Mouse (Mus musculus) neural tube, embryonic 10.5 days (tissue): ENCODE data around the gene Efcab2.
"Not testable (repeated sequence)": the region's sequence is repeated elsewhere in the genome, so short reads cannot be mapped to it uniquely, and the experiment has no call there.

Source experiments
- DNase-seq: peaks from one replicate; pipeline ENCODE4 v3.0.0-alpha.2; 2017; ENCODE audit warnings: low spot score; ENCODE audit errors: extremely low spot score

The Efcab2 gene

DNA sequence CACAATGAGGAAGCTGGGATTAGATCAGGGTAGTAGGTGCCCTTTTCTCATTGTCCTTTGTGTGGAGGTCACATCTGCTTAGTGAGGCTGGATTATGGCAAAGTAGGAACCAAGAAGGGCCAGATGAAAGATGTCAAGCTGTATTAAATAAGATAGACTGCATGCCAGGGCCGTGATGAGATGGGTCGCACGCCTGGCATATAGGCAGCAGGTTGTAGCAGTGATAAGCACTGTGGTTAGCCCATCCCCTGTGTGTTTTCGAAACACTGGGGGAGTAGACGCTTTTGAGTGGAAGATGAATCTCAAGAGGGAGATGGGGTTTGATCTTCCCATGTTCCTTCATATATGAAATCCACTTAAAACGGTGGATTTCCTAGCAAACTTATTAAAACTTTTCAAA lies 3.9 kb upstream of the Efcab2 start:
- no peak for DNase-seq

DNA sequence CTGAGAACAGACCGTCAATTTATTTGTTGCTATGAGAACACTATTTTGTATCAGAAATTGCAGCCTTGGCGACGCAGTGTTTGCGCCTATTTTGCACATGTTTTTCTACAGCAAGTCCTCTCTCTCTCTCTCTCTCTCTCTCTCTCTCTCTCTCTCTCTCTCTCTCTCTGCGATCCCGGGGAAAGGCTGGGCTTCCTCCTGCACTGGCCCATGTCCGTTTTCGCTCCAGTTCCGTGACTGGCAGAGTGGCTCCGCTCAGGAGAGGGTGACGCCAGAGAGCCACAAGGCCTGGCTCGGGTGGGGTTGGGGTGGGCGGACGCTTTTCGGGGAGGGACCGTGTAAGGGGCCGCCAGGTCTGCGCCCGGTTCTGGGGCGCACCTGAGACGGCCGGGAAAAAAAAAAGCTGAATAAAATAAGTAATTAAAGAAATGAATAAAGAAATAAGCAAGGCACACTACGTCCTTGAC lies 407 bp upstream of the Efcab2 start:
- DNase-seq, result peak; percentile 85

DNA sequence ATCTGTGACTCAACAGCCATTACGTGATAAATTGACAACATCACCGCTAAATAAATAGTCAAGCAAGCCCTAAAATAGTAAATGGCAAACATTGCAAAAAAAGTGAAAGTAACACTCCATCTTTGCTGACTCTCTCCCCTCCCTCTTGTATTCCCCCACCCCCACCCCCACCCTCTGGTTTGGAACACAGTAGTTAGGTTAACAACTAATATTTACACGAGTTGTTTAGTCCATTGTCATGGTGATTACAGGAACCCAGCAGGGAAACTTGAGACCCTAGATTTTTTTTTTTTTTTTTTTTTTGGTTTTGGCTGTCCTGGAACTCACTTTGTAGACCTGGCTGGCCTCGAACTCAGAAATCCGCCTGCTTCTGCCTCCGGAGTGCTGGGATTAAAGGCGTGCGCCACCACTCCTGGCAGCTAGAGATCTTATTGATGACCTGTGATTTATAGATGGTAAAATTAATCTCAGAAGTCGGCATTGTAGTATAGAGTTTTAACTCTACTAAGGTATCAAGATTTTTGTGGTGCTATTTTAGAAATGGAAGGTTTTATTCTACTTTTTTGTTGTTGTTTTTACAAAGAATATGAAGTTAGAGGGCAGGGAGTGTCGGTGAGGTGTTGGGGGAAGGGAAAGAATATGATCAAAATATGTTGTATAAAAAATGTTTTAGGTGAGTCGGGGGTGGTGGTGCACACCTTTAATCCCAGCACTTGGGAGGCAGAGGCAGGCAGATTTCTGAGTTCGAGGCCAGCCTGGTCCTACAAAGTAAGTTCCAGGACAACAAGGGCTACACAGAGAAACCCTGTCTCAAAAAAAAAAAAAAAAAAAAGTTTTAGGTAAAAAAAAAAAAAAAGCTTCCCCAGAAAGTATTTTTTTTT lies 1.1 kb downstream of the Efcab2 start:
- peak; percentile 16 for DNase-seq

DNA sequence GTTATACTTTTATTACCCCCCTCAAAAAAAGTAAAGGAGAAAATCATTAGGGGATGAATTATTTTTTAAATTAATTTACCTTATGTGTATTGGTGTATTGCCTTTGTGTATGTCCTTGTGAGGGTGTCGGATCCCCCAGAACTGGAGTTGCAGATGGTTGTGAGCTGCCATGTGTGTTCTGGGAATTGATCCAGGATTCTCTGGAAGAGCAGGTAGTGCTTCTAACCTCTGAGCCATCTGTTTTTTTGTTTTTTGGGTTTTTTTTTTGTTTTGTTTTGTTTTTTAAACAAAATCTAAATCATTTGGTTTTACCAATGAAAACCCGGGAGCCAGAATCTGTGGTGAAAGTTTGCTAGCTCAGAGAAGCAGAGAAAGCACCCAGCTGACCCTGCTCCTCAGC lies 1.8 kb downstream of the Efcab2 start:
- no peak for DNase-seq

DNA sequence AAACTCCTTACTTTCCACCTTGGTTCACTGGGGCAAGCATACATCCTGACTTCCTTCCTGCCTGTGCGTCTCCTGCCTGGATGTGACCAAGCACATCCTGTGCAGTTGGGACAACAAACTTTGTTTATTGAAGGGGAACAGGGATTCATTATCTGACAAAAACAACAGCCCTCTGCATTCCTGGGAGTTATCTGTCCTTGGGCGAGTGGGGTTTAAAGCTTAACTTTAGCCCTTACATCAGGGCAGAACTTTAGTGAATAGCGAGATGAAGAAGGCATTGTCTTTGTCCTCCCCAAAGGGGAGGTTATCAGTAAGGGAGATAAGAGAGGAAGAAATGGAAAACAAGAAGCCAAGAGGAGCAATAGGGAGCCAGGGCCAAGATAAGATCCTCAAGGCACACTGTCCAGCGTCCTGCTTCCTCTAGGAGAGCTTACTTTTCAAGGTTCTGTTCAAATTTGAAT lies 3.0 kb downstream of the Efcab2 start:
- no peak for DNase-seq

DNA sequence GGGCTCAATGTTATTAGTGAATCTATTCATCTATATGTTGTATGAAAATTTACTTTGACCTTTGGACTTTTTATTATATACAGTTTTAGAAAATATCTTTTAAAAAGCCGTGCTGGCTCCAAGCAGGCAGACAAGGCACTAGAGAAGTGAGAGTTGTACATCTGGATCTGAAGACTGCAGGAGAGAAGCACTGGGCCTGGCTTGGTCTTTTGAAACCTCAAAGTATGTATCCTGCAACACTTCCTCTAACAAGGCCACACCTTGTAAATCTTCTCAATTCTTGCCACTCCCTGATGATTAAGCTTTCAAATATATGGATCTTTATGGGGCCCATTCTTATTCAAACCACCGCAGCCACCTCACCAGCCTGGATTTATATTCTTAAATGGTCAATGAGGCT lies 7.5 kb downstream of the Efcab2 start:
- DNase-seq, result not testable (repeated sequence)

DNA sequence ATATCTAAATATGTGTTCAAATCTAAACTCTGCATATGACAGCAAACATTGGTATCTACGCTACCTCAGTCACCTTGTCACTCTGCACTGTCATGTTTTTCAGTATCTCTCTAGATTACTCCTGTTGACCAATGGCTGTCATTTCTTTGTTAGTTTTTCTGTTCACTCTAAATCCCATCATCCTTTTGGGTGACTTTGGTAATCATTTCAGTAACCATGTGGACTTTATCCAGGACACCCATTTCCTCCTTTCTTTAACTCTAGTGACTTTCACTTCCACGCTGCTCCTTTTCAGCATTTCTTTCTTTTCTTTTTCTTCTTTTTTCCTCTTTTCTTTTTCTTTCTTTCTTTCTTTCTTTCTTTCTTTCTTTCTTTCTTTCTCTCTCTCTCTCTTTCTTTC lies 13.7 kb downstream of the Efcab2 start:
- no peak for DNase-seq

DNA sequence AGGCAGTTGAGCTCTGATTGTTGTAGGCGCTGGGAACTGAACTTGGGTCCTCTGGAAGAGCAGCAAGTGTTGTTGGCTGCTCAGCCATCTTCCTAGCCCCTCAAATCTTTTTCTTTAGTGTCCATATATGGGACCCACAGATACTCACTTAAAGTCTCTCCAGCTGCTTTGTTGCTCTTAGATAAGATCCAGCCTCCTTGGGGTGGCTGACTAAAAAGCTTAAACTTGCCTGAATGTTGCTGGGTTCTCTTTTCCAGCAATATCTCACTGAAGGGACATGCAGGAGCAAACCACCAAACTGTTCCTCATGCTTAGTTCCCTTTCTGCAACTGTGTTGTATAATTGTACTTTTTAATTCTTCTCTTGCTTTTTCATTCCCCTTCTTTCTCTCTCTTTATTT lies 17.8 kb downstream of the Efcab2 start:
- no peak for DNase-seq

DNA sequence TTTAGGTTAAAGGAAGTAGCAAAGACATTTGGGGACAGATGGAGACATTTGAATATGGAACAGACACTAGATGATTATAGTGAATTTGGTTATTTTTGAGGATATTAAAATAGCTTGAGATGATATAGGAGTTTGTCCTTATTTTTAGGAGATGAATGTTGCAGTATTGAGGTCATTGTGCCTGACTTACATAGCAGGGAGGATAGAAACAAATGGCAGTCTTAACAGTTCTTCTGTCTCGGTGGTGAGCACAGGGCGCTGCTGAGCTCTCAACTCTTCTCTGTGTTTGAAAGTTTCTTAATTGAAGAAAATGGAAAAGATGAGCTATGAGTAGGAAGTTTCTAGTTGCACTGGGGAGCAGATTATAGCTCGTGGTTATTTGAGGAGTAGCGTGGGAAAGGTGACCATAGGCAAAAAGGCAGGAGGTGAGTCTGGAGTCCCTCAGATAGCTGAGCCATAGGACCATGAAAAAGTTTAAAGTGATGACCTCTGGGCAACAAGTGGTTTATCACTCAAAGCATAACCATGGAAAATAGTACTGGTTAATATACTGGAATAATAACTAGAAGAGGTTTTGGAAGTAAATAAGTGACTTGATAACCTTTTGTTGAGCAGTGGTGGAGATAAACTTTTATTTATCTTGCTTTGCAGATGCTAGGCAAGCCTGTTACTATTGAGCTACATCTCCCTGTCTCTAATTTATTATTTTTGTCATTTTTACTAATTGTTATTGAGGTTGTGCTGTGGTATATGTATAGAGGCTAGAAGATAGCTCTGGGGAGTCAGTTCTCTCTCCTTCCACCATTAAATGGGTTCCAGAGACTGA lies 25.9 kb downstream of the Efcab2 start:
- no peak for DNase-seq

DNA sequence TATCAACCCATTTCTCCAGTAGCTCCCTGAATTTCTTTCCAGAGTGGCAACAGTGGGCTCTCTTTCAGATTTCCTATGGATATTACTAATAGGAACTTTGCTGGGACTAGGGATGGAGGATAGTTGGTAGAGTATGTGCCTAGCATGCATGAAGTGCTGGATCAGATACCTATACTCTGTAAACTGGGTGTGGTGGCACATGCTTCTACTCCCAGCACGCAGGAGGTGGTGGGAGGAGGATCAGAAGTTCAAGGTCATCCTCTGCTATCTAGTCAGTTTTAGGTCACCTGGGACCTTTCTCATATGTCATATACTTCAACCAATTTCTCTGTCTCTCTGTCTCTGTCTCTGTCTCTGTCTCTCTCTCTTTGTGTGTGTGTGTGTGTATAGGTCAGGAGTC lies 27.7 kb downstream of the Efcab2 start:
- DNase-seq, result no peak

DNA sequence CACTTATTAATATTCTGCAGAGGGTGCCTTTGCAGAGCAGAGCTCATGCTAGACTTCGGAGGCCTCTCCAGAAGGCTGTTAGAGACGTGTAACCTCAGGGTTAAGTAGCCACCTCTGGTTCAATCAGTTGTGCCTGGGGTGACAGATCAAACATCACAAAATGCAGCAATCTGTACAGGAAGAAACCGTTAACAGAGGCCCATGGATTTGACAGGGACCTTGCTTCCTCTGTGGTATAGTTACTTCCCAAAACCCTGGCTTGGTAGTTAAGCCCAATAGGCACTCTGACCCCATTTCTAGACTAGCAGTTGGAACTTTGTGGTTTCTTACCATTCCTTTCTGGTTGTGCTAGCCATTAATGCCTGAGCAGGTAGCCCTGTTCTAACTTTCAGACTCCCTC lies 38.5 kb downstream of the Efcab2 start:
- DNase-seq, result no peak

DNA sequence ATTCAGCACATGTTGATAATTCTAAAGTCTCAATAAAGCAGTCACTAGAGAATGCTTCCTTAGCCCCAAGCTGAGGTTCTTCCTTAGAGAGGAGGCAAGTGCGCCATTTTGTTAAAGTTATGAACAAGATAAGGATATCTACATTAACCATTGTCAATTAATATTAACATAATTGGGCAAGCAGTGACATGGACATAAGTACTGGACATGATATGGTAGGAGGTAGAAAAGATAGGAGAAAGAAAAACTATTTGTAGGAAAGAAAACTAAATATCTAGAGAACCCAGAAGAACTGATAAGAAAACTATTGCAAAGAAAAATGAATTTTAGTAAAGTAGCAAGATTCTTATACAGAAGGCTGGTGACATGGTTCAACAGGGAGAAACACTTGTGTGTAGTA lies 41.2 kb downstream of the Efcab2 start:
- DNase-seq, result no peak

DNA sequence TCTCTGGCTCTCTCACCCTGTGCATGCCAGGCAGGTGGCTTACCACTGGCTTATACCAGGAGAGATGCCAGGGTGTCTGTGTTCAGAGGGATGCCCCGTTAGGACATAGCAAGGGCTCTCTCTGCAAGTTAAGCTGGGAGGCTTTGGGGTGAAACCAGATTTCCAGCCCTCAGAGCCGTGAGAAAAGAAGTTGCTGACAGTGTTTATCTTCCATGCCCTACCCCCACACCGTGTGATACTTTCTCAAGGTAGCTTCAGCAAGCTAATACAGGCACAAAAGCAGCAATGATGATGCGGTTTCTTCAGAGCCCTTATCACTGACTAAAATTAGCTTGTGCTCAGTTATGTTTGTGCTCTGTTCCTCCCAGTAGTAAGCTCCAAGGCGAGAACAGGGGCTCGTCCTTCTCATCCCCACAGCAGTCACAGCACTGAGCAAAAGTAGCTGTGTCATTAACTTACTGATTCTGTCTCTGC lies 42.4 kb downstream of the Efcab2 start:
- no peak for DNase-seq

DNA sequence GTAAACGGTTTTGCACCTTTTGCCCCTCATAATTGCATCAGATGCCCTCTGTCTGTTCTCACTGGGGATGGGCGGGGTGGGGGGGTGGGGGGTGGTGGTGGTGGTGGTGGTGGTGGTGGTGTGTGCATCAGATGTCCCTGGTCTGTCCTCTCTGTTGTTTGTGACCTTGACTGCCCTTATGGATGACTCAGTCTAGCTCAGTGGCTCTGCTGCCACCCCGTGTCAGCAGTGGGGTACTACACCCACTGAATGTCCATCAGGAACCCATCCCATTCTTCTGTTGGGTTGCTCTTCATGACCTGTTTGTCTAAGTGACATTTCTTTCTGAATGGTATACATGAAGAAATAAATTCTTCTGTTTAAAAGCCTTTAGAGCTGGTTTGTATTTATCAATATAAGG lies 43.3 kb downstream of the Efcab2 start:
- DNase-seq, result peak; percentile 79

DNA sequence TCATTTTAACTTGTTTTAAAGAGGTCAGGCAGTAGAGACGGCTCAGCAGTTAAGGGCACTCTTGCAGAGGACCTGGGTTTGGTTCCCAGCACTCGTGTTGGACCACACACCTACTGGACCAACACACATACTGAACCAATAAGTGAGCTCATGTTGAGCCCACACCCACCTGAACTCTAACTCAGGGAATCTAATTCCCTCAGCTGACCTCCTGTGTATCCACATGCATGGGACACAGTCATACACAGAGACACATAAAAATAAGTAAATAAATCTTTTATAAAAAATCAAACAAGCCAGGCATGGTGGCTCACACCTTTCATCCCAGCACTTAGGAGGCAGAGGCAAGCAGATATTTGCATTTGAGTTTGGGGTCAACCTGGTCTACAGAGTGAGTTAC lies 44.0 kb downstream of the Efcab2 start:
- DNase-seq, result no peak

DNA sequence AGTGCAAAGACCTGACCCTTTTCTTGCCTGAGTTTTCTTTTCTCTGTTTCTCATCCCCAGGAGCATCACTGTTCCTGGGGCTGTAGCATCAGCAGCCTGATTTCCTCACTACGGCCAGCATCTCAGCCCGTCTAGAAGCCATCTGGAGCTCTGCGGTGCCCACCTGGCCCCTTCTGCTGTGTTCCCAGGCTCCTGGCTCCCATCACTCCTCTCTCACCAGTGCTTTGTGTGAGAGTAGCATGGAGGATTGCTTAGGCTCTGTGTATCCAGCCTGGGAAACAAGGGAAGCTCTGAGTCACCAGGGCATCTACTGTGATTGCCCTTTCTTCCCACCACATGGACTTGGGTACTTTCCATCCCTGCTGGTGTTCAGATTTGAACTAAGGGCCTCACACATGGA lies 48.2 kb downstream of the Efcab2 start:
- DNase-seq, result no peak

DNA sequence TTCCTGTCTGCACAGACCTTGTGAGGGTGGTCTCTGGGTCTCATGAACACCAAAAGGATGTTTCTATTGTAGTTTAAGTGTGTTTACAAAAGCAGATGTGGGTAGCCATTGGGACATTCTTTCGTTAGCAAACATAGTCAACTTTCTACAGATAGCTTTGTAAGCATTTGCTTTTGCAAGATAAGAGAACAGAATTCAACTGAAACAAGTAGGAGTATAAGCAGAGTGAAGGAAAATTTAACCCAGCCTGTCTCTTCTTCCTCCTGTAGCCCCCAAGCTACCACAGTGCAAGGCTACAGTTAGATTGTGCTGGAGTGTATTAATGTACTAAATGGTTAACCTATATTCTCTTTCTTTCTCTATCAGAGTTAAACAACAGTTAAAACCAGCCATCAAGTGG lies 49.2 kb downstream of the Efcab2 start:
- DNase-seq, result no peak

DNA sequence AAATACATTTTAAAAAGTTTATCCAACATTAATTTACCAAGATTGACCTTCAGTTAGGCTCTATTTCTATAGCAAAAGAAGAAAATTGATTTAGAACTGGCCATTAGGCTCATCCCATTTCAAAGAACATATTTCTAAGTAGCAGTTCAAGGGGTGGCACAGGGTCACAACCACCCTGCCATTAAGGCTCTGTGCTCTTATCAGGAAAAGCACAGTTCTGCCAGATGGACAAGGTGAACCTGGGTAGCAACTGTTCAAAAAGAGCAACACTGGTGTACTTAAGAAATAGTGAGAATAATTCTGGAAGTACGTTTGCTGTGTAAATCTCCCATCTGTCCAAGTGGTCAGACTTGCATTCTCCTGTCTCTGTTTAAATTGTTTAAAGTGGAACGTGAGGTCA lies 52.1 kb downstream of the Efcab2 start:
- DNase-seq, result no peak

DNA sequence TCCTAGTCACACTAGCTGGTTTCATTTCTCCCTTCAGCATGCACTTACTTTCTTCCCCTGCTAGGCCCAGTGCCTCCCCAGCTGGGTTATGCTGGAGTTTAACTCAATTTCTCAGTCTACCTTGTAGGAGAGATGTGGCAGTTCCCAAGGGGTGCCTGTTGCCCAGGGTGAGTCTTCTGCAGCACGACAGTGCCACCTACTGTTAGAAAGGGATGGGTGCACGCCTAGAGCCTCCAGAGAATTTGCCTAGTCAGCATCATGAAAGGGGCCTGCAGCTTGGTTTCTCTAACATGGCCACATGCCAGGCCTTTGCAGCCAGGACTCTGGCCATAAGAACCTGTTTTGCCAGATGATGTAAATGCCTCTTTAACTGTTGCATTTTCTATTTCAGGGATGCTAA lies 57.8 kb downstream of the Efcab2 start:
- DNase-seq, result peak; percentile 81

DNA sequence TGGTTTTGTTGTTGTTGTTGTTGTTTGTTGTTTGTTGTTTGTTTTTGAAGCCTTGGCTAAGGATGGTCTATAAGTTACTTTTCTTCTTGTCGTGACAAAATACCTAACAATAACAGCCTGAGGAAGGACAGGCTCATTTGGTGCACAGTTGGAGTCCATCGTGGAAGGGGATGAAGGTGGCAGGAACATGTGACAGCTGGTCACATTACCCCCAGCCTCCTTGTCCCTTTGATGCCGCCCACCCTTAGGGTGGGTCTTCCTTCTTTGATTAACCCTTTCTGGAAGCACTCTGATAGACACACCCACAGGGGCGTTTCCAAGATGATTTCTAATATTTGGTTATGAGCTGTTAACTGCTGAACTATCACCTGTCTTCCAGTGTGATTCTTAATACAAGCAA lies 58.3 kb downstream of the Efcab2 start:
- DNase-seq, result no peak

DNA sequence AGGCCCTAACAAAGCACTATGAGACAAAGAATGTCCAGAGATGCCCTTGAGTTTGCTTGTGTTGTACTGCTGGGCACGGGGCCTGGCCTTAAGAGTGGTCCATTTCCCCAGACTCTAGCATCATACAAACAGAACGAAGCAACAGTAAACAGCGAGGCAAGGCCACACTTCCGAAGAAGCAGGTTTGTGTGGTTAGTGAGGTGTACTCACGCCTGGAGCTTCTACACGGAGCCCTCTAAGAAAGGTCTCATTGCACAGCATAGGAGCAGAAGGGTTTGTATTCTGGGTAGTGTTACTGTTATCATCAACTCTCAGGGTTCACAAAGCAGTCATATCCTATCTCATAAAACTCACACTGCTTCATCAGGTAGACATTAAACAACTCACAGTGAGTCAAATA lies 61.7 kb downstream of the Efcab2 start:
- no peak for DNase-seq

DNA sequence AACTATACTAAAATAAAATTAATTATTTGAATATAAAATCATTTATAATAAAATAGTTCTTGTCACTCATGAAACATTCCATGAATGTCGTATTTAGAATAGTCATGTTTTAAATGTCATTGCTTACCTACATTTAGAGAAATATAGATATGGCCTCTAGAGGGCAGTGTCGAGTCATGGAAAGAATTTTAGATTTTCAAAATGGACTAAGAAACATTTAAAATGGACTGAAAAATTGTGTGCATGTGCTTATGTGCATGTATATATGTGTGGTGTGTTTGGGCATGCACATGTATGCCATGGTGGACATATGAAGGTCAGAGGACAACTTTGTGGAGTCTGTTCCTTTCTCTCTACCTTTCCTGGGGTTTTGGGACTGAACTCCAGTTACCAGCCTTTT lies 62.4 kb downstream of the Efcab2 start:
- no peak for DNase-seq
